Mouse (Mus musculus): ENCODE data around the gene Mpnd. TPM values are rescaled to one million over a fixed set of nuclear protein-coding genes. Genes with fewer than 3 reads are reported as not detected.
"Not testable (repeated sequence)": the region's sequence is repeated elsewhere in the genome, so short reads cannot be mapped to it uniquely, and the experiment has no call there.

The Mpnd gene
- polyA plus RNA-seq, 1 experiment from 2014 or later = 115 TPM

- ATAC-seq (replicated peaks; ENCODE audit: low FRiP score, low TSS enrichment, low read depth) = no peak
- no peaks in the 10 kb centered on the region for H3K27me3 ChIP-seq (replicated peaks; ENCODE audit: control insufficient read depth, insufficient read depth, low read length)
- H3K4me2 ChIP-seq (ENCODE audit: low read length) = no peak overlapping the region
- H3K4me3 ChIP-seq (ENCODE audit: low read depth, low read length) = no peak overlapping the region
- WGBS = 76% methylated on average over 5 of the region's 5 CpGs
- no peaks in the 10 kb centered on the region for H3K9me3 ChIP-seq (ENCODE audit: control insufficient read depth, low read length)
- peaks cover 76% of the 10 kb centered on the region for H3K36me3 ChIP-seq (ENCODE audit: control insufficient read depth, insufficient read depth, low read length)
- no peak for DNase-seq (ENCODE audit: low spot score)
- H3K9ac ChIP-seq (ENCODE audit: low read length) = no peak overlapping the region
- H3K27ac ChIP-seq (ENCODE audit: low read depth) = no peak overlapping the region
- no peaks in the 10 kb centered on the region for H3K4me1 ChIP-seq (replicated peaks; ENCODE audit: control insufficient read depth, insufficient read depth, low read length)
Measured at GRCm38 (mm10) chr17:56051369-56051768, 45.9 kb downstream of the Mpnd start.

DNA sequence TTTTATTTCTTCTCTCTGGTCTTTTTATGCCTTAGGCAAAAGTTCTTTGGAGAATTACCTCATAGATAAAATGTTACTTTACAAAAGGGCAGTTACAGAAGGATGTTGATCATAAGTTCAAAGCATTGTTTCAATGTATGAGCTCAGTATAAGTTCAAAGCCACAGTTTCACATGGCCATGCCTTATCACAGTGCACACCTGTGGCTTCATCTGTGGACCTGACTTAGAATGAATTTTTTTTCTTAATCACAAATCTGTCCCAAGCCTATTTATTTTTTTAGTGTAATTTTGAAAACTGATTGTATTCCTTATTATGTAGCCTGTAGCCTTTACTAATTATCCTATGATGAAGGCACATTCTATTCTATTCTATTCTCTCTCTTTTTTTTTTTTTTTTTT is 49.4 kb downstream of the Mpnd start:
- ATAC-seq (replicated peaks; ENCODE audit: low FRiP score, low TSS enrichment, low read depth) (no peak), DNase-seq (ENCODE audit: low spot score) (no peak)
- H3K27ac ChIP-seq (ENCODE audit: low read depth) = no peak overlapping the region
- no peak overlapping the region for H3K4me3 ChIP-seq (ENCODE audit: low read depth, low read length)
- no peaks in the 10 kb centered on the region for H3K27me3 ChIP-seq (replicated peaks; ENCODE audit: control insufficient read depth, insufficient read depth, low read length)
- no peaks in the 10 kb centered on the region for H3K9me3 ChIP-seq (ENCODE audit: control insufficient read depth, low read length)
- no peak overlapping the region for H3K4me2 ChIP-seq (ENCODE audit: low read length)
- H3K36me3 ChIP-seq (ENCODE audit: control insufficient read depth, insufficient read depth, low read length) = peaks cover 77% of the 10 kb centered on the region
- no peak overlapping the region for H3K9ac ChIP-seq (ENCODE audit: low read length)
- no peaks in the 10 kb centered on the region for H3K4me1 ChIP-seq (replicated peaks; ENCODE audit: control insufficient read depth, insufficient read depth, low read length)

GRCm38 (mm10) chr17:56055945-56056678 is 50.6 kb downstream of the Mpnd start:
- WGBS = 65% methylated on average over 4 of the region's 4 CpGs
- no peaks in the 10 kb centered on the region for H3K27me3 ChIP-seq (replicated peaks; ENCODE audit: control insufficient read depth, insufficient read depth, low read length)
- peaks cover 78% of the 10 kb centered on the region for H3K36me3 ChIP-seq (ENCODE audit: control insufficient read depth, insufficient read depth, low read length)
- no peaks in the 10 kb centered on the region for H3K4me1 ChIP-seq (replicated peaks; ENCODE audit: control insufficient read depth, insufficient read depth, low read length)
- no peaks in the 10 kb centered on the region for H3K9me3 ChIP-seq (ENCODE audit: control insufficient read depth, low read length)
- H3K4me3 ChIP-seq (ENCODE audit: low read depth, low read length) = no peak overlapping the region
- no peak overlapping the region for H3K4me2 ChIP-seq (ENCODE audit: low read length)
- H3K9ac ChIP-seq (ENCODE audit: low read length) = no peak overlapping the region
- ATAC-seq (replicated peaks; ENCODE audit: low FRiP score, low TSS enrichment, low read depth) (no peak), DNase-seq (ENCODE audit: low spot score) (no peak)
- H3K27ac ChIP-seq (ENCODE audit: low read depth) = no peak overlapping the region

DNA sequence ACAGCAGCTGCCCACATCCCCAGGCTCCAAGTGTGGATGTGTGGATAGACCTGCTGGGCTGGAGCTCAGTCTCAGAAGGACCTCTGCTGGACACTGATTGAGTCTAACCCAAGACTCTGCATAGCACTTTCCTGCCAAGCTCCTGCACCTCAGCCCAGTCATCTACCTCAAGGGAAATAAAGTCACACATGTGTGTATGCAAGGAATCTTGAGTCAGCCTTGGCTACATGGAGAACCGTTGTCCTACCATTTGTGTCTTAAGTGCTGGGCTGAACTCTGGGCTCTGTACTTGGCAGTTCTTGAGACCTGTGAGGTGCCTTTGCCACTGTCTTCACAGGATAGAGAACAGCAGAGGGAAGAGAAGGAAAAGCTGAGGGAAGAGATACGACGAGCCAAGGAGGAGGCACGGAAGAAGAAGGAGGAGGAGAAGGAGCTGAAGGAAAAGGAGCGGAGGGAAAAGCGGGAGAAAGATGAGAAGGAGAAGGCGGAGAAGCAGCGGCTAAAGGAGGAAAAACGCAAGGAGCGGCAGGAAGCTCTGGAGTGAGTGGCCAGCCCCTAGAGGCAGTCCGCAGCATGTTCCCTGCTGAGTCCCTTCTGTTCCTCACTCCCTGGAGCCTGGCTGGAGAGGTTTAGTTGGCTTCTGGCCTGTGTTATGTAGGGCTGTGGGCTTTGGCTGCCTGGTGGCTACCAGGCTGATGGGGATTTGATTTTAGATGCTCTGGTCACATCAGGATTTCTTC is 52.0 kb downstream of the Mpnd start:
- no peak overlapping the region for H3K27ac ChIP-seq (ENCODE audit: low read depth)
- H3K4me2 ChIP-seq (ENCODE audit: low read length) = no peak overlapping the region
- no peak for ATAC-seq (replicated peaks; ENCODE audit: low FRiP score, low TSS enrichment, low read depth)
- H3K9me3 ChIP-seq (ENCODE audit: control insufficient read depth, low read length) = no peaks in the 10 kb centered on the region
- no peaks in the 10 kb centered on the region for H3K4me1 ChIP-seq (replicated peaks; ENCODE audit: control insufficient read depth, insufficient read depth, low read length)
- no peaks in the 10 kb centered on the region for H3K27me3 ChIP-seq (replicated peaks; ENCODE audit: control insufficient read depth, insufficient read depth, low read length)
- DNase-seq (ENCODE audit: low spot score) = no peak
- no peak overlapping the region for H3K9ac ChIP-seq (ENCODE audit: low read length)
- H3K4me3 ChIP-seq (ENCODE audit: low read depth, low read length) = no peak overlapping the region
- H3K36me3 ChIP-seq (ENCODE audit: control insufficient read depth, insufficient read depth, low read length) = peaks cover 82% of the 10 kb centered on the region
- WGBS = 87% methylated on average over 11 of the region's 11 CpGs

GRCm38 (mm10) chr17:56062081-56062480 is 56.6 kb downstream of the Mpnd start:
- no peak for ATAC-seq (replicated peaks; ENCODE audit: low FRiP score, low TSS enrichment, low read depth)
- Histone ChIP-seq H3K4me3 (ENCODE audit: low read depth, low read length) (no peak overlapping the region), H3K27me3 (replicated peaks; ENCODE audit: control insufficient read depth, insufficient read depth, low read length) (no peaks in the 10 kb centered on the region), H3K4me2 (ENCODE audit: low read length) (no peak overlapping the region), H3K9me3 (ENCODE audit: control insufficient read depth, low read length) (no peaks in the 10 kb centered on the region), H3K27ac (ENCODE audit: low read depth) (no peak overlapping the region), H3K9ac (ENCODE audit: low read length) (no peak overlapping the region), H3K36me3 (ENCODE audit: control insufficient read depth, insufficient read depth, low read length) (peaks cover 100% of the 10 kb centered on the region), H3K4me1 (replicated peaks; ENCODE audit: control insufficient read depth, insufficient read depth, low read length) (no peaks in the 10 kb centered on the region)
- DNase-seq (ENCODE audit: low spot score) = no peak
- WGBS = 96% methylated on average over 7 of the region's 7 CpGs

- not testable (repeated sequence) for H3K9ac ChIP-seq (ENCODE audit: low read length); H3K4me1 ChIP-seq (replicated peaks; ENCODE audit: control insufficient read depth, insufficient read depth, low read length); H3K27ac ChIP-seq (ENCODE audit: low read depth); H3K9me3 ChIP-seq (ENCODE audit: control insufficient read depth, low read length); H3K4me3 ChIP-seq (ENCODE audit: low read depth, low read length); H3K4me2 ChIP-seq (ENCODE audit: low read length); ATAC-seq (replicated peaks; ENCODE audit: low FRiP score, low TSS enrichment, low read depth); H3K27me3 ChIP-seq (replicated peaks; ENCODE audit: control insufficient read depth, insufficient read depth, low read length); DNase-seq (ENCODE audit: low spot score)
- peaks cover 100% of the 10 kb centered on the region for H3K36me3 ChIP-seq (ENCODE audit: control insufficient read depth, insufficient read depth, low read length)
- WGBS = 77% methylated on average over 6 of the region's 6 CpGs
Measured at GRCm38 (mm10) chr17:56065715-56066114, 60.2 kb downstream of the Mpnd start.

Other genes starting within 250 kb of the Mpnd start
- gene Zfp119a, start 126.8 kb upstream of the Mpnd start, polyA plus RNA-seq (2014; fragmentation: Nextera tagmentation; extraction: Ambion mirVana) = 7.7 and 8.3 TPM in 2 replicates
- 12.3 and 13.1 TPM in 2 replicates for gene Zfp959, start 113.6 kb upstream of the Mpnd start, polyA plus RNA-seq (2014; fragmentation: Nextera tagmentation; extraction: Ambion mirVana)
- gene Zfp119b, start 56.2 kb upstream of the Mpnd start, polyA plus RNA-seq (2014; fragmentation: Nextera tagmentation; extraction: Ambion mirVana) = 4.2 and 5.0 TPM in 2 replicates
- 2.5 and 2.8 TPM in 2 replicates for gene Ebi3, start 53.1 kb upstream of the Mpnd start, polyA plus RNA-seq (2014; fragmentation: Nextera tagmentation; extraction: Ambion mirVana)
- gene Yju2, start 46.6 kb upstream of the Mpnd start, polyA plus RNA-seq (2014; fragmentation: Nextera tagmentation; extraction: Ambion mirVana) = 18.6 and 23.6 TPM in 2 replicates
- gene Shd, start 35.2 kb upstream of the Mpnd start, polyA plus RNA-seq (2014; fragmentation: Nextera tagmentation; extraction: Ambion mirVana) = 13.2 and 18.3 TPM in 2 replicates
- gene Fsd1, start 19.2 kb upstream of the Mpnd start, polyA plus RNA-seq (2014; fragmentation: Nextera tagmentation; extraction: Ambion mirVana) = 16.9 and 18.8 TPM in 2 replicates
- 24.3 and 25.9 TPM in 2 replicates for gene Stap2, start 127 bp upstream of the Mpnd start, polyA plus RNA-seq (2014; fragmentation: Nextera tagmentation; extraction: Ambion mirVana)
- gene Sh3gl1, start 30.9 kb downstream of the Mpnd start, polyA plus RNA-seq (2014; fragmentation: Nextera tagmentation; extraction: Ambion mirVana) = 124 and 129 TPM in 2 replicates
- gene Chaf1a, start 34.7 kb downstream of the Mpnd start, polyA plus RNA-seq (2014; fragmentation: Nextera tagmentation; extraction: Ambion mirVana) = 21.0 and 21.8 TPM in 2 replicates
- 32.3 and 43.4 TPM in 2 replicates for gene Ubxn6, start 69.3 kb downstream of the Mpnd start, polyA plus RNA-seq (2014; fragmentation: Nextera tagmentation; extraction: Ambion mirVana)
- gene Hdgfl2, start 73.9 kb downstream of the Mpnd start, polyA plus RNA-seq (2014; fragmentation: Nextera tagmentation; extraction: Ambion mirVana) = 93.4 and 94.0 TPM in 2 replicates
- gene Plin4, start 104.1 kb downstream of the Mpnd start, polyA plus RNA-seq (2014; fragmentation: Nextera tagmentation; extraction: Ambion mirVana) = 0.08 and 0.19 TPM in 2 replicates
- gene Plin5, start 111.9 kb downstream of the Mpnd start, polyA plus RNA-seq (2014; fragmentation: Nextera tagmentation; extraction: Ambion mirVana) = 0.58 TPM in 2 replicates
- gene Lrg1, start 116.3 kb downstream of the Mpnd start, polyA plus RNA-seq (2014; fragmentation: Nextera tagmentation; extraction: Ambion mirVana) = 0.16 TPM in 1 of 2 replicates, not detected in the other
- gene Sema6b, start 134.6 kb downstream of the Mpnd start, polyA plus RNA-seq (2014; fragmentation: Nextera tagmentation; extraction: Ambion mirVana) = 0.86 and 1.3 TPM in 2 replicates
- gene Tnfaip8l1, start 156.8 kb downstream of the Mpnd start, polyA plus RNA-seq (2014; fragmentation: Nextera tagmentation; extraction: Ambion mirVana) = 11.3 and 14.0 TPM in 2 replicates
- 103 and 111 TPM in 2 replicates for gene Mydgf, start 178.2 kb downstream of the Mpnd start, polyA plus RNA-seq (2014; fragmentation: Nextera tagmentation; extraction: Ambion mirVana)
- 35.4 and 36.2 TPM in 2 replicates for gene Dpp9, start 213.2 kb downstream of the Mpnd start, polyA plus RNA-seq (2014; fragmentation: Nextera tagmentation; extraction: Ambion mirVana)

All from intestine, embryonic 14.5 days (tissue).